Mouse (Mus musculus): Measurements from ENCODE around the gene 5830473C10Rik. TPM values are rescaled to one million over a fixed set of nuclear protein-coding genes. Genes with fewer than 3 reads are reported as not detected.

5830473C10Rik gene
- polyA plus RNA-seq, 1 experiment, result not detected

DNA sequence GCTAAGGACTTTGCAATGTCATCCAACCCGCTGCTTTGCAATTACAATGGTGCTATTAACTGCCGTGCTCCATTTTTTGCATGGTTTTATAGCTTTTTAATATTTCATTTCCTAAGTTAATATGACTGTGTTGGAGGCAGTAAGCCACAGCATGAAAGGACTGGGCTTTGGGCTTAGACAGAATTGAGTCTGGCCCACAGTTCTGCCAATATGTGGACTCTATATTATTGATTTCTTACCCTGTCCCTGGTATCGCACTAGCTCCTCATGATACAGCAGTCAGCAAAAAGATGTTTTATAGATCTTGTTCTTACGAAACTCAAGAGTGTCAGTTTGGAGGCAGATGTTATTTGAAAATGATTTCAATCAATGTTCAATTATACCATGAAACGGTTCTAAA is 85.5 kb downstream of the 5830473C10Rik start:
- peaks cover 6% of the 10 kb centered on the region; the same call in 1 of the 2 replicates for H3K4me1 ChIP-seq (ENCODE audit: control insufficient read depth, insufficient read depth, insufficient read length, low read length)

More for the DNA sequence above, 85.5 kb downstream of the 5830473C10Rik start:
- 80% methylated on average over 5 of the region's 5 CpGs for WGBS
- no peak overlapping the region for H3K4me3 ChIP-seq (ENCODE audit: low read depth, low read length)
- no peak overlapping the region for H3K27ac ChIP-seq (ENCODE audit: insufficient read depth, low read depth, low read length)
- TF ChIP-seq CTCF (IDR thresholded peaks at IDR 0.05; ENCODE audit: extremely low read depth, insufficient read length, insufficient replicate concordance, low read depth, low read length) (no peak), POLR2A (IDR thresholded peaks at IDR 0.05; ENCODE audit: low read depth, low read length) (no peak)
- H3K27me3 ChIP-seq (ENCODE audit: control insufficient read depth, insufficient read depth, low read length), result no peaks in the 10 kb centered on the region
- H3K36me3 ChIP-seq (ENCODE audit: control insufficient read depth, insufficient read depth, low read length), result no peaks in the 10 kb centered on the region

Other genes starting within 250 kb of the 5830473C10Rik start
- gene Ankrd17, start 194.5 kb upstream of the 5830473C10Rik start, polyA plus RNA-seq (2012; rRNA removed), result 6.6 and 13.0 TPM in 2 replicates
- 0.09 and 0.43 TPM in 2 replicates for gene Gm9958, start 193.9 kb upstream of the 5830473C10Rik start, polyA plus RNA-seq (2012; rRNA removed)
- 0.30 TPM in 1 of 2 replicates, not detected in the other for gene Alb, start 100.2 kb upstream of the 5830473C10Rik start, polyA plus RNA-seq (2012; rRNA removed)
- 2.0 and 4.6 TPM in 2 replicates for gene Afp, start 70.4 kb upstream of the 5830473C10Rik start, polyA plus RNA-seq (2012; rRNA removed)
- 0.05 TPM in 1 of 2 replicates, not detected in the other for gene Afm, start 42.2 kb upstream of the 5830473C10Rik start, polyA plus RNA-seq (2012; rRNA removed)
- 2.0 and 6.1 TPM in 2 replicates for gene Rassf6, start 79.5 kb downstream of the 5830473C10Rik start, polyA plus RNA-seq (2012; rRNA removed)
- 0.20 and 1.3 TPM in 2 replicates for gene Cxcl5, start 198.3 kb downstream of the 5830473C10Rik start, polyA plus RNA-seq (2012; rRNA removed)
- gene Ppbp, start 207.4 kb downstream of the 5830473C10Rik start, polyA plus RNA-seq (2012; rRNA removed), result 0.11 and 0.18 TPM in 2 replicates
- 7.8 and 7.9 TPM in 2 replicates for gene Pf4, start 211.3 kb downstream of the 5830473C10Rik start, polyA plus RNA-seq (2012; rRNA removed)
- gene Cxcl3, start 225.0 kb downstream of the 5830473C10Rik start, polyA plus RNA-seq (2012; rRNA removed), result 0.39 and 2.9 TPM in 2 replicates
- 0.08 TPM in 1 of 2 replicates, not detected in the other for gene Cxcl15, start 233.4 kb downstream of the 5830473C10Rik start, polyA plus RNA-seq (2012; rRNA removed)